Mouse (Mus musculus): ENCODE results near the gene Vps53. TPM values are rescaled to one million over a fixed set of nuclear protein-coding genes. Genes with fewer than 3 reads are reported as not detected.

The Vps53 gene
- polyA plus RNA-seq (2014; fragmentation: Nextera tagmentation; extraction: Ambion mirVana) = 34.5 and 35.6 TPM in 2 replicates

- DNase-seq (peak; percentile 91), ATAC-seq (ENCODE audit: insufficient read depth) (peak; percentile 90)
- Histone ChIP-seq H3K36me3 (ENCODE audit: insufficient read depth) (0 out of 2 replicates have a peak, but pooled peaks cover 8% of the 10 kb centered on the region), H3K4me2 (peak within 1 kb of the TSS; percentile 67), H3K4me3 (ENCODE audit: low read depth, low read length) (peak within 1 kb of the TSS; percentile 66), H3K27me3 (ENCODE audit: insufficient read depth, low read length) (no peaks in the 10 kb centered on the region), H3K27ac (ENCODE audit: low read depth) (0 out of 2 replicates have a peak within 1 kb of the TSS, but pooled peaks have one; percentile 22), H3K9ac (peak within 1 kb of the TSS; percentile 60), H3K9me3 (ENCODE audit: low read depth, low read length) (no peaks in the 10 kb centered on the region), H3K4me1 (ENCODE audit: insufficient read depth) (0 out of 2 replicates have a peak, but pooled peaks cover 3% of the 10 kb centered on the region)
- under 1% methylated on average over 37 of the region's 37 CpGs for WGBS
- TF ChIP-seq CTCF (IDR thresholded peaks at IDR 0.05; ENCODE audit: low read depth) = no peak
Measured at GRCm38 (mm10) chr11:76179495-76180145, at the start of gene Vps53, which contains the start of gene Fam57a. Vps53 (minus strand) TSS chr11:76179647. Fam57a (plus strand) TSS chr11:76179671.

GRCm38 (mm10) chr11:76225051-76225450 is 45.6 kb upstream of the Vps53 start:
- TF ChIP-seq CTCF (IDR thresholded peaks at IDR 0.05; ENCODE audit: low read depth) = no peak
- no peaks in the 10 kb centered on the region for H3K27me3 ChIP-seq (ENCODE audit: insufficient read depth, low read length)
- no peak overlapping the region for H3K4me2 ChIP-seq
- no peak overlapping the region for H3K4me3 ChIP-seq (ENCODE audit: low read depth, low read length)
- no peak overlapping the region for H3K9ac ChIP-seq
- ATAC-seq (ENCODE audit: insufficient read depth) = no peak
- DNase-seq = no peak
- no peaks in the 10 kb centered on the region for H3K4me1 ChIP-seq (ENCODE audit: insufficient read depth)
- H3K27ac ChIP-seq (ENCODE audit: low read depth) = no peak overlapping the region
- H3K36me3 ChIP-seq (ENCODE audit: insufficient read depth) = peaks cover 41% of the 10 kb centered on the region
- H3K9me3 ChIP-seq (ENCODE audit: low read depth, low read length) = no peaks in the 10 kb centered on the region

- TF ChIP-seq CTCF (IDR thresholded peaks at IDR 0.05; ENCODE audit: low read depth) = no peak
- peaks cover 41% of the 10 kb centered on the region for H3K36me3 ChIP-seq (ENCODE audit: insufficient read depth)
Measured at GRCm38 (mm10) chr11:76224631-76225030, 45.2 kb upstream of the Vps53 start.

GRCm38 (mm10) chr11:76217390-76217800 is 37.9 kb upstream of the Vps53 start, which contains the start of the genes Dbil5 and Gemin4:
Dbil5 (plus strand) TSS chr11:76217608.
Gemin4 (minus strand) TSS chr11:76217664.
- peak; percentile 98 for TF ChIP-seq CTCF (IDR thresholded peaks at IDR 0.05; ENCODE audit: low read depth)

More at GRCm38 (mm10) chr11:76224631-76225030, 45.2 kb upstream of the Vps53 start:
- WGBS = 91% methylated on average over 5 of the region's 5 CpGs
- H3K27ac ChIP-seq (ENCODE audit: low read depth) = no peak overlapping the region
- H3K4me1 ChIP-seq (ENCODE audit: insufficient read depth) = no peaks in the 10 kb centered on the region
- no peaks in the 10 kb centered on the region for H3K9me3 ChIP-seq (ENCODE audit: low read depth, low read length)
- no peak overlapping the region for H3K4me3 ChIP-seq (ENCODE audit: low read depth, low read length)
- H3K27me3 ChIP-seq (ENCODE audit: insufficient read depth, low read length) = no peaks in the 10 kb centered on the region
- H3K9ac ChIP-seq = no peak overlapping the region
- DNase-seq (no peak), ATAC-seq (ENCODE audit: insufficient read depth) (no peak)
- no peak overlapping the region for H3K4me2 ChIP-seq

GRCm38 (mm10) chr11:76216681-76217389 is 37.4 kb upstream of the Vps53 start:
- peak overlapping the region; percentile 84 for H3K4me3 ChIP-seq (ENCODE audit: low read depth, low read length)
- H3K27ac ChIP-seq (ENCODE audit: low read depth) = peak overlapping the region; percentile 97
- peak; percentile 79 for DNase-seq
- peaks cover 46% of the 10 kb centered on the region for H3K36me3 ChIP-seq (ENCODE audit: insufficient read depth)
- 2% methylated on average over 33 of the region's 33 CpGs for WGBS
- TF ChIP-seq CTCF (IDR thresholded peaks at IDR 0.05; ENCODE audit: low read depth) = no peak
- no peaks in the 10 kb centered on the region for H3K9me3 ChIP-seq (ENCODE audit: low read depth, low read length)
- no peaks in the 10 kb centered on the region for H3K27me3 ChIP-seq (ENCODE audit: insufficient read depth, low read length)
- 0 out of 2 replicates have a peak, but pooled peaks cover 8% of the 10 kb centered on the region for H3K4me1 ChIP-seq (ENCODE audit: insufficient read depth)
- ATAC-seq (ENCODE audit: insufficient read depth) = peak; percentile 42
- peak overlapping the region; percentile 63 for H3K4me2 ChIP-seq
- H3K9ac ChIP-seq = peak overlapping the region; percentile 96

More at GRCm38 (mm10) chr11:76217390-76217800, 37.9 kb upstream of the Vps53 start, which contains the start of the genes Dbil5 and Gemin4:
- H3K27me3 ChIP-seq (ENCODE audit: insufficient read depth, low read length) = no peaks in the 10 kb centered on the region
- H3K4me2 ChIP-seq = peak within 1 kb of the TSS; percentile 63
- H3K4me1 ChIP-seq (ENCODE audit: insufficient read depth) = 0 out of 2 replicates have a peak, but pooled peaks cover 8% of the 10 kb centered on the region
- peak within 1 kb of the TSS; percentile 97 for H3K27ac ChIP-seq (ENCODE audit: low read depth)
- H3K36me3 ChIP-seq (ENCODE audit: insufficient read depth) = peaks cover 42% of the 10 kb centered on the region
- peak within 1 kb of the TSS; percentile 84 for H3K4me3 ChIP-seq (ENCODE audit: low read depth, low read length)
- no peaks in the 10 kb centered on the region for H3K9me3 ChIP-seq (ENCODE audit: low read depth, low read length)
- WGBS = 0% methylated on average over 35 of the region's 35 CpGs
- H3K9ac ChIP-seq = peak within 1 kb of the TSS; percentile 96
- DNase-seq (peak; percentile 99), ATAC-seq (ENCODE audit: insufficient read depth) (peak; percentile 98)

GRCm38 (mm10) chr11:76216049-76216540 is 36.6 kb upstream of the Vps53 start:
- DNase-seq = no peak
- Histone ChIP-seq H3K9me3 (ENCODE audit: low read depth, low read length) (no peaks in the 10 kb centered on the region), H3K27ac (ENCODE audit: low read depth) (peak overlapping the region; percentile 97), H3K36me3 (ENCODE audit: insufficient read depth) (peaks cover 45% of the 10 kb centered on the region), H3K4me1 (ENCODE audit: insufficient read depth) (0 out of 2 replicates have a peak, but pooled peaks cover 8% of the 10 kb centered on the region), H3K4me3 (ENCODE audit: low read depth, low read length) (peak overlapping the region; percentile 84), H3K9ac (peak overlapping the region; percentile 96), H3K27me3 (ENCODE audit: insufficient read depth, low read length) (no peaks in the 10 kb centered on the region), H3K4me2 (peak overlapping the region; percentile 63)
- ATAC-seq (ENCODE audit: insufficient read depth) = no peak
- no peak for TF ChIP-seq CTCF (IDR thresholded peaks at IDR 0.05; ENCODE audit: low read depth)
- 86% methylated on average over 5 of the region's 5 CpGs for WGBS

Measured in lung, embryonic 14.5 days (tissue).